ENCODE assay signal across 13 mouse cellular contexts in genomic region chr11:120256108-120256507, GRCm38 (mm10). TPM values are rescaled to one million over a fixed set of nuclear protein-coding genes. Genes with fewer than 3 reads are reported as not detected.
DNase-seq lines count a peak whose midpoint lies in the region; ATAC-seq lines count a peak whose summit lies in the region.
"Had no signal": no experiment of that assay in that cellular context is flagged by ENCODE, and none has a peak within 500 bp of the region (broad histone marks: within the 10 kb centered on the region; RNA-seq: fewer than 3 reads in every experiment).

No protein-coding gene starts in this region.

- no peak overlapping the region for H3K4me2 ChIP-seq in hindbrain, embryonic 11.5 days (replicated peaks; ENCODE audit: low read depth, low read length)
- 0 out of 2 replicates have a peak overlapping the region, but pooled peaks have one; percentile 9 for H3K4me2 ChIP-seq in midbrain, embryonic 12.5 days (replicated peaks)
- H3K4me2 ChIP-seq in midbrain, embryonic 16.5 days (ENCODE audit: low read length), result no peak overlapping the region
- no peak overlapping the region for H3K4me2 ChIP-seq in limb, embryonic 15.5 days

- peaks cover 69% of the 10 kb centered on the region for H3K36me3 ChIP-seq in hindbrain, embryonic 10.5 days
- H3K36me3 ChIP-seq in hindbrain, embryonic 11.5 days (ENCODE audit: control insufficient read depth, insufficient read depth, low read length), result no peaks in the 10 kb centered on the region
- peaks cover 20% of the 10 kb centered on the region; the same call in 1 of the 2 replicates for H3K36me3 ChIP-seq in midbrain, embryonic 12.5 days
- no peaks in the 10 kb centered on the region for H3K36me3 ChIP-seq in midbrain, embryonic 16.5 days (ENCODE audit: control insufficient read depth, insufficient read depth, low read length)
- peaks cover 77% of the 10 kb centered on the region for H3K36me3 ChIP-seq in embryonic facial prominence, embryonic 10.5 days (replicated peaks)
- no peaks in the 10 kb centered on the region for H3K36me3 ChIP-seq in limb, embryonic 15.5 days

- no peak overlapping the region for H3K9ac ChIP-seq in hindbrain, embryonic 11.5 days (ENCODE audit: low read depth, low read length)
- H3K9ac ChIP-seq in midbrain, embryonic 12.5 days (replicated peaks), result peak overlapping the region; percentile 20; the same call in 1 of the 2 replicates
- no peak overlapping the region for H3K9ac ChIP-seq in midbrain, embryonic 16.5 days (ENCODE audit: low read depth, low read length)
- H3K9ac ChIP-seq in limb, embryonic 15.5 days, result no peak overlapping the region
- H3K9ac ChIP-seq: forebrain, postnatal 0 days; liver, embryonic 14.5 days had no signal

- no peaks in the 10 kb centered on the region for H3K27me3 ChIP-seq in hindbrain, embryonic 10.5 days (ENCODE audit: insufficient read depth, poor library complexity, severe bottlenecking)
- no peaks in the 10 kb centered on the region for H3K27me3 ChIP-seq in hindbrain, embryonic 11.5 days (ENCODE audit: control insufficient read depth, insufficient read depth, low read length)
- no peaks in the 10 kb centered on the region; the same call in 1 of the 2 replicates for H3K27me3 ChIP-seq in midbrain, embryonic 12.5 days
- H3K27me3 ChIP-seq in midbrain, embryonic 16.5 days (ENCODE audit: control insufficient read depth, insufficient read depth, low read depth, low read length), result no peaks in the 10 kb centered on the region
- H3K27me3 ChIP-seq in embryonic facial prominence, embryonic 10.5 days (replicated peaks; ENCODE audit: low read depth, poor library complexity, severe bottlenecking), result no peaks in the 10 kb centered on the region
- H3K27me3 ChIP-seq in limb, embryonic 15.5 days, result peaks cover 9% of the 10 kb centered on the region; the same call in 1 of the 2 replicates

- WGBS in hindbrain, embryonic 10.5 days, result 71% methylated on average over 5 of the region's 5 CpGs
- WGBS in hindbrain, embryonic 11.5 days, result 71% methylated on average over 5 of the region's 5 CpGs
- 65% methylated on average over 5 of the region's 5 CpGs for WGBS in midbrain, embryonic 12.5 days
- whole genome bisulfite sequencing in midbrain, embryonic 16.5 days, result 61% methylated on average over 5 of the region's 5 CpGs
- 74% methylated on average over 5 of the region's 5 CpGs for WGBS in embryonic facial prominence, embryonic 10.5 days
- 61% methylated on average over 5 of the region's 5 CpGs for WGBS in limb, embryonic 15.5 days

- no peak for DNase-seq in hindbrain, embryonic 10.5 days (ENCODE audit: low spot score)
- no peak for DNase-seq in hindbrain, embryonic 11.5 days (ENCODE audit: low spot score)
- no peak for DNase-seq in embryonic facial prominence, embryonic 10.5 days (ENCODE audit: low spot score)
- DNase-seq in adrenal gland, adult 2 months, result no peak
- DNase-seq in cerebellum, adult 11 months, result no peak
- DNase-seq: cerebellum, adult 2 months; forebrain, postnatal 0 days; layer of hippocampus, adult 9-11 months; thymus, adult 18-20 months had no signal

- no peaks in the 10 kb centered on the region for H3K9me3 ChIP-seq in hindbrain, embryonic 10.5 days
- no peaks in the 10 kb centered on the region for H3K9me3 ChIP-seq in hindbrain, embryonic 11.5 days (ENCODE audit: control insufficient read depth, low read length)
- no peaks in the 10 kb centered on the region for H3K9me3 ChIP-seq in midbrain, embryonic 12.5 days
- no peaks in the 10 kb centered on the region for H3K9me3 ChIP-seq in midbrain, embryonic 16.5 days (replicated peaks; ENCODE audit: control insufficient read depth, low read length, poor library complexity, severe bottlenecking)
- no peaks in the 10 kb centered on the region for H3K9me3 ChIP-seq in embryonic facial prominence, embryonic 10.5 days
- no peaks in the 10 kb centered on the region for H3K9me3 ChIP-seq in limb, embryonic 15.5 days

- H3K27ac ChIP-seq in hindbrain, embryonic 10.5 days, result peak overlapping the region; percentile 76
- no peak overlapping the region for H3K27ac ChIP-seq in hindbrain, embryonic 11.5 days (ENCODE audit: low read depth, low read length)
- no peak overlapping the region for H3K27ac ChIP-seq in midbrain, embryonic 12.5 days (replicated peaks)
- H3K27ac ChIP-seq in midbrain, embryonic 16.5 days (ENCODE audit: low read length), result no peak overlapping the region
- peak overlapping the region; percentile 72 for H3K27ac ChIP-seq in embryonic facial prominence, embryonic 10.5 days (replicated peaks)
- H3K27ac ChIP-seq in limb, embryonic 15.5 days, result peak overlapping the region; percentile 39
- H3K27ac ChIP-seq: liver, embryonic 14.5 days had no signal

- ATAC-seq in hindbrain, embryonic 11.5 days (ENCODE audit: low FRiP score), result no peak
- no peak for ATAC-seq in midbrain, embryonic 12.5 days (ENCODE audit: low FRiP score, low read depth)
- no peak for ATAC-seq in midbrain, embryonic 16.5 days
- ATAC-seq in limb, embryonic 15.5 days (ENCODE audit: insufficient number of reproducible peaks, low FRiP score, low TSS enrichment, low read depth), result no peak
- ATAC-seq: forebrain, postnatal 0 days had no signal

- H3K4me1 ChIP-seq in hindbrain, embryonic 10.5 days (replicated peaks), result peaks cover 100% of the 10 kb centered on the region
- H3K4me1 ChIP-seq in hindbrain, embryonic 11.5 days (replicated peaks; ENCODE audit: control insufficient read depth, insufficient read depth, low read length), result peaks cover 45% of the 10 kb centered on the region
- peaks cover 100% of the 10 kb centered on the region for H3K4me1 ChIP-seq in midbrain, embryonic 12.5 days
- H3K4me1 ChIP-seq in midbrain, embryonic 16.5 days (ENCODE audit: control insufficient read depth, insufficient read depth, low read length), result peaks cover 72% of the 10 kb centered on the region
- peaks cover 100% of the 10 kb centered on the region for H3K4me1 ChIP-seq in embryonic facial prominence, embryonic 10.5 days
- peaks cover 100% of the 10 kb centered on the region for H3K4me1 ChIP-seq in limb, embryonic 15.5 days

- H3K4me3 ChIP-seq in hindbrain, embryonic 10.5 days, result peak overlapping the region; percentile 14; the same call in 1 of the 2 replicates
- H3K4me3 ChIP-seq in hindbrain, embryonic 11.5 days (ENCODE audit: low read depth, low read length), result no peak overlapping the region
- H3K4me3 ChIP-seq in midbrain, embryonic 12.5 days, result no peak overlapping the region
- H3K4me3 ChIP-seq in midbrain, embryonic 16.5 days (ENCODE audit: low read depth, low read length), result no peak overlapping the region
- H3K4me3 ChIP-seq in embryonic facial prominence, embryonic 10.5 days, result 0 out of 2 replicates have a peak overlapping the region, but pooled peaks have one; percentile 11
- H3K4me3 ChIP-seq in limb, embryonic 15.5 days, result no peak overlapping the region

RNA-seq across cellular contexts. Expression of gene Bahcc1, which starts 23.4 kb away (rescaled TPM):
- polyA plus RNA-seq in hindbrain, embryonic 10.5 days (2016; fragmentation: Nextera tagmentation; extraction: Ambion mirVana), result 17.0 and 18.8 TPM in 2 replicates
- polyA plus RNA-seq in hindbrain, embryonic 11.5 days (2014; fragmentation: Nextera tagmentation; extraction: Ambion mirVana), result 18.1 and 23.1 TPM in 2 replicates
- polyA plus RNA-seq in midbrain, embryonic 12.5 days (2016; fragmentation: Nextera tagmentation; extraction: Ambion mirVana), result 25.1 and 26.1 TPM in 2 replicates
- 9.7 and 13.7 TPM in 2 replicates for polyA plus RNA-seq in midbrain, embryonic 16.5 days (2015; fragmentation: Nextera tagmentation; extraction: Ambion mirVana)
- 18.0 and 18.4 TPM in 2 replicates for polyA plus RNA-seq in embryonic facial prominence, embryonic 10.5 days (2016; fragmentation: Nextera tagmentation; extraction: Ambion mirVana)
- 5.8 and 6.7 TPM in 2 replicates for polyA plus RNA-seq in limb, embryonic 15.5 days (2015; fragmentation: Nextera tagmentation; extraction: Ambion mirVana)
- total RNA-seq in adrenal gland, adult 2 months (2021), result 10 to 100 TPM in 1 of 2 experiments, 1 to 10 TPM in 1; 9.2 to 21.9 TPM
- polyA plus RNA-seq in adrenal gland, adult 2 months (2012; rRNA removed), result 17.9 and 19.5 TPM in 2 replicates

Comparison
In these comparisons a context has a peak if more than half of its experiments do, and no peak if none do; other contexts are left out.
1. H3K27ac ChIP-seq: peak in hindbrain, embryonic 10.5 days (single experiment), embryonic facial prominence, embryonic 10.5 days (single experiment) and limb, embryonic 15.5 days (single experiment); none in hindbrain, embryonic 11.5 days (single experiment), midbrain, embryonic 12.5 days (single experiment) and midbrain, embryonic 16.5 days (single experiment).
2. H3K4me3 ChIP-seq: peak in hindbrain, embryonic 10.5 days (single experiment) and embryonic facial prominence, embryonic 10.5 days (single experiment); none in hindbrain, embryonic 11.5 days (single experiment), midbrain, embryonic 12.5 days (single experiment), midbrain, embryonic 16.5 days (single experiment) and limb, embryonic 15.5 days (single experiment).